Mouse (Mus musculus) erythroblast, embryonic 14.5 days (primary cell): ENCODE results near the gene Prm1. TPM values are rescaled to one million over a fixed set of nuclear protein-coding genes. Genes with fewer than 3 reads are reported as not detected.

Source experiments
- H3K27me3 ChIP-seq: 2 replicates; pipeline ENCODE4 v1.6.1; 2012; ENCODE audit warnings: inconsistent platforms; ENCODE audit not compliant: control insufficient read depth
- H3K36me3 ChIP-seq: 2 replicates; pipeline ENCODE4 v1.6.1; 2012; ENCODE audit warnings: mild to moderate bottlenecking, inconsistent platforms; ENCODE audit not compliant: control insufficient read depth
- H3K4me1 ChIP-seq: 2 replicates; pipeline ENCODE4 v1.6.1; 2012; ENCODE audit warnings: inconsistent platforms; ENCODE audit not compliant: control insufficient read depth
- H3K4me3 ChIP-seq: replicated peaks from 2 replicates; pipeline ENCODE3; 2012; ENCODE audit warnings: moderate library complexity, mild to moderate bottlenecking, inconsistent platforms
- H3K9me3 ChIP-seq: 2 replicates; pipeline ENCODE4 v1.6.1; 2012; ENCODE audit warnings: low read length, inconsistent platforms, mixed read lengths; ENCODE audit not compliant: control insufficient read depth
- GATA1 ChIP-seq: IDR thresholded peaks from 2 replicates; pipeline ENCODE4 v1.6.1; 2012; ENCODE audit warnings: low read length, inconsistent platforms, mixed read lengths
- TAL1 ChIP-seq: IDR thresholded peaks from 3 replicates; pipeline ENCODE4 v1.6.1; 2012; ENCODE audit warnings: low read length, inconsistent platforms, mixed read lengths
- polyA plus RNA-seq: library from polyadenylated mRNA; stranded (reverse); fragments of >175 nt; gene quantifications from 2 replicates; pipeline ENCODE4 v1.2.3, GENCODE M21; 2012

Gene Prm1
- polyA plus RNA-seq, 1 experiment, result not detected

DNA sequence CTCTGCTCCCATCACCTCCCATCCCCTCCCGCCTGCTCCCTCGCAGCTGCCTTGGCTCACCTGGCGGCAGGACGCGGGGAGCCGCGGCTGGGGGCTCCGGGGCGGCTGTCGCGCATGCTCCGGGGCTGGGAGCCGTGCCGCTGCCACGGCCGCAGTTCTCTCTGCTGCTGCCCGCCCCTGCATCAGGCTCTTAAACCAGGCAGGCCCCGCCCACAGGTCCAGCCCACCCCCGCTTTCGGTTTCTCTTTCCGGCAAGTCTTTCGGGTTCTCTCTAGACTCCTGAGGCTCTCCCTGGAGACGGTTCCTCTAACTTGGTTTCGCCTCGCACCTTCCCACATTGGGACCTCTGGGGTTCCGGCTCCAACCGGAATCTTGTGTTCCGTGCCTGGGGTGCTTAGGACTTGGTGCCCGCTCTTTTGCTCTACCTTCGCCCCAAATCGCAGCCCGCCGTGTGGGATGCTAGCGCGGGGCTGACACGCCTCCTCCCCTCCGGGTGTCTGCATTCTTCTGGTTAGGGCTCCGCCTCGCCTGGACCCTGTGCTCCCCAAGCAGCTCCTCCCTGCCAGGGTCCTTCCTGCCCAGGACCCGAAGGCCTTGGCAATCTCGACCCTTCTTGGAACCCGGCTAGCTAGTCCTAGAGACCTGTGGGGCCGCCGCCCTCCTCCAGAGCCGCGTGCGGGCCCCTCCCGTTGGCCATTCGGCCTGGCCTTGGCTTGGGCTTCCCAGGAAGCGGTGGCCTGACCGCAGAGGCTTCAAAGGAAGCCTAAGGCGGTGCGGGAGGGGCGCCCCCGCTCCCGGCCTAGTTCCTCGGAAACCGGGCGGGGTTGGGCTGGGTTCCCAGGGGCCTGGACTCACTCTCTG is 20.0 kb downstream of the Prm1 start, which contains the start of gene Socs1:
Gene Socs1, minus strand, starts transcription at position 166 of the 861 bp plus-strand sequence.
- TF ChIP-seq GATA1 (no peak), TAL1 (no peak)
- peaks cover 26% of the 10 kb centered on the region for H3K4me1 ChIP-seq
- H3K4me3 ChIP-seq, result peak within 1 kb of the TSS; percentile 90
- H3K36me3 ChIP-seq, result no peaks in the 10 kb centered on the region
- peaks cover 7% of the 10 kb centered on the region; the same call in 1 of the 2 replicates for H3K9me3 ChIP-seq
- peaks cover 51% of the 10 kb centered on the region for H3K27me3 ChIP-seq

- peaks cover 7% of the 10 kb centered on the region; the same call in 1 of the 2 replicates for H3K9me3 ChIP-seq
- TF ChIP-seq GATA1 (no peak), TAL1 (no peak)
- peaks cover 51% of the 10 kb centered on the region for H3K27me3 ChIP-seq
- H3K36me3 ChIP-seq, result no peaks in the 10 kb centered on the region
- peaks cover 26% of the 10 kb centered on the region for H3K4me1 ChIP-seq
- peak overlapping the region; percentile 90 for H3K4me3 ChIP-seq
Measured at GRCm38 (mm10) chr16:10784793-10785370, 20.8 kb downstream of the Prm1 start.

DNA sequence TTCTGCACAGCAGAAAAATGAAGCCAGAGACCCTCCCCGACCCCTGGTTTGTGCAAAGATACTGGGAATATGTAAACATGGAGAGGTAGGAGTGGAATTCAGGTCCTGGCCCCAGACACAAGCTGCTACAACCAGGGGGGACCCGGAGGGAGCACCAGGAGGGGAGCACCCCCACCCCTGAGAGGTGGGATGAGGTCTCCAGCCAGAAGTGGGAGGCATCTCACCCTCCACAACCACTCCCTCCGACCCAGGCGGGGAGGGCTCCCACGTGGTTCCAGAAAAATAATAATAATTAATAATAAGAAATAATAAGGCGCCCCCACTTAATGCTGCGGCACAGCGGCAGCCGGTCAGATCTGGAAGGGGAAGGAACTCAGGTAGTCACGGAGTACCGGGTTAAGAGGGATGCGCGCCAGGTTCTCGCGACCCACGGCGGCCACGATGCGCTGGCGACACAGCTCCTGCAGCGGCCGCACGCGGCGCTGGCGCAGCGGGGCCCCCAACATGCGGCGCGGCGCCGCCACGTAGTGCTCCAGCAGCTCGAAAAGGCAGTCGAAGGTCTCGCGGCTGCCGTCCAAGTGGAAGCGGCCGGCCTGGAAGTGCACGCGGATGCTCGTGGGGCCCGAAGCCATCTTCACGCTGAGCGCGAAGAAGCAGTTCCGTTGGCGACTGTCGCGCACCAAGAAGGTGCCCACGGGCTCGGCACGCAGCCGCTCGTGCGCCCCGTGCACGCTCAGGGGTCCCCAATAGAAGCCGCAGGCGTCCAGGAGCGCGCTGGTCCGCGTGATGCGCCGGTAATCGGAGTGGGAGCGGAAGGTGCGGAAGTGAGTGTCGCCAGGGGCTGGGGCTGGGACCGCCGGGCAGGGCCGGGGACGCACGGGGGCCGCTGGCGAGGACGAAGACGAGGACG is 21.5 kb downstream of the Prm1 start:
- Histone ChIP-seq H3K4me1 (peaks cover 26% of the 10 kb centered on the region), H3K9me3 (peaks cover 7% of the 10 kb centered on the region; the same call in 1 of the 2 replicates), H3K4me3 (peak overlapping the region; percentile 90), H3K27me3 (peaks cover 51% of the 10 kb centered on the region), H3K36me3 (no peaks in the 10 kb centered on the region)
- TF ChIP-seq TAL1 (no peak), GATA1 (no peak)

- peaks cover 7% of the 10 kb centered on the region; the same call in 1 of the 2 replicates for H3K9me3 ChIP-seq
- no peak overlapping the region for H3K4me3 ChIP-seq
- peaks cover 26% of the 10 kb centered on the region for H3K4me1 ChIP-seq
- H3K36me3 ChIP-seq, result no peaks in the 10 kb centered on the region
- H3K27me3 ChIP-seq, result peaks cover 50% of the 10 kb centered on the region
- TF ChIP-seq TAL1 (no peak), GATA1 (no peak)
Measured at GRCm38 (mm10) chr16:10783451-10783850, 22.2 kb downstream of the Prm1 start.

DNA sequence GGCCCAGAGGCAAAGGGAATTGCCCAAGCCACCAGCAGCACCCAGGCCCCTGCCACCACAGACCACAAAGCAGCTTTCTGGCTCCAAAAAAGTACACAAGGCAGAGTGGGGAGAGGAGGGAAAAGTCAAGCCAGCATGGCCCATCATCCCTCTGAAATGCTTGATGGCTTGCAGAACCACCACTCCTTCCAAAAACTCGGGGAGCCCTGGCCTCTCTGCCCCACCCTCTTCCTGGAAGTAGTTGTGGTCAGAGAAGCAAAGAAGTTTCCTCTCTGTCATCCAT is 22.5 kb downstream of the Prm1 start:
- Histone ChIP-seq H3K36me3 (no peaks in the 10 kb centered on the region), H3K4me1 (peaks cover 26% of the 10 kb centered on the region), H3K9me3 (peaks cover 7% of the 10 kb centered on the region; the same call in 1 of the 2 replicates), H3K27me3 (peaks cover 46% of the 10 kb centered on the region), H3K4me3 (no peak overlapping the region)
- TF ChIP-seq TAL1, result no peak
- TF ChIP-seq GATA1, result no peak

GRCm38 (mm10) chr16:10782377-10783151 is 23.1 kb downstream of the Prm1 start:
- peaks cover 26% of the 10 kb centered on the region for H3K4me1 ChIP-seq
- H3K4me3 ChIP-seq, result no peak overlapping the region
- TF ChIP-seq GATA1 (no peak), TAL1 (no peak)
- peaks cover 45% of the 10 kb centered on the region for H3K27me3 ChIP-seq
- H3K9me3 ChIP-seq, result peaks cover 7% of the 10 kb centered on the region; the same call in 1 of the 2 replicates
- no peaks in the 10 kb centered on the region for H3K36me3 ChIP-seq

- H3K4me1 ChIP-seq, result peaks cover 26% of the 10 kb centered on the region
Measured at GRCm38 (mm10) chr16:10781862-10782371, 23.7 kb downstream of the Prm1 start.

DNA sequence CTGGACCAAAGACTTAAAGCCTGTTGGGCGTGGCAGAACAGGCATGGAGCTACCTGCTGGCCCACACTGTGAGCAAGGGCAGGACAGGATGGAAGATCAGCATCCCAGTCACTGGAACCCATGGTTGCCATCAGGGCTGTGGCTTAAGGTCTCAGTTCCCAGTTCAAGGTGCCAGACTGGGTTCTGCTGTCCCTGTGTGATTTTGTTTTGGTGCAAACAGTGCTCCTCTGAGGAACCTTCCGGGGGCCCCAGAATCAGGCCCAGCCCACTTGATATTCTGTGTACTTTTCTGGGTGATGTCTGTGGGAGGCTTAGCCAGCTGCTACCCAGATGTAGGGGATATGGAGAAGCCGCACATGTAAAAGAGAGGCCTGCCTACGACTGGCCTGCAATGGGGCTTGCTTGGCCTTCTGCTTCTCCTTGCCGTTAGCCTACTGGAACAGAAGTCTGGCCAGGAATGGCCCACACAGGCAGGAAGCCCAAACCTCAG is 25.0 kb downstream of the Prm1 start:
- H3K4me3 ChIP-seq, result no peak overlapping the region
- peaks cover 14% of the 10 kb centered on the region for H3K4me1 ChIP-seq
- H3K9me3 ChIP-seq, result peaks cover 7% of the 10 kb centered on the region; the same call in 1 of the 2 replicates
- no peak for TF ChIP-seq TAL1
- no peak for TF ChIP-seq GATA1
- H3K27me3 ChIP-seq, result peaks cover 44% of the 10 kb centered on the region
- H3K36me3 ChIP-seq, result no peaks in the 10 kb centered on the region

More at GRCm38 (mm10) chr16:10781862-10782371, 23.7 kb downstream of the Prm1 start:
- Histone ChIP-seq H3K4me3 (no peak overlapping the region), H3K27me3 (peaks cover 45% of the 10 kb centered on the region), H3K36me3 (no peaks in the 10 kb centered on the region), H3K9me3 (peaks cover 7% of the 10 kb centered on the region; the same call in 1 of the 2 replicates)
- TF ChIP-seq TAL1 (no peak), GATA1 (no peak)
